Mouse (Mus musculus): ENCODE data around the gene Il31. TPM values are rescaled to one million over a fixed set of nuclear protein-coding genes. Genes with fewer than 3 reads are reported as not detected.
"Not testable (repeated sequence)": the region's sequence is repeated elsewhere in the genome, so short reads cannot be mapped to it uniquely, and the experiment has no call there.

The Il31 gene
- polyA plus RNA-seq, 1 experiment from 2014 or later, result not detected

- peaks cover 36% of the 10 kb centered on the region for H3K36me3 ChIP-seq
- H3K9me3 ChIP-seq, result no peaks in the 10 kb centered on the region
- no peak overlapping the region for H3K4me2 ChIP-seq (replicated peaks)
- H3K4me3 ChIP-seq, result no peak overlapping the region
- WGBS, result 76% methylated on average over 3 of the region's 3 CpGs
- no peak for ATAC-seq (ENCODE audit: low FRiP score, low read depth)
- no peak overlapping the region for H3K27ac ChIP-seq
- H3K27me3 ChIP-seq (replicated peaks), result peaks cover 5% of the 10 kb centered on the region; the same call in 1 of the 2 replicates
- H3K4me1 ChIP-seq, result peaks cover 12% of the 10 kb centered on the region
- no peak overlapping the region for H3K9ac ChIP-seq
Observed at GRCm38 (mm10) chr5:123512102-123512501, 22.8 kb upstream of the Il31 start.

- peaks cover 12% of the 10 kb centered on the region for H3K4me1 ChIP-seq
- H3K4me3 ChIP-seq; ATAC-seq (ENCODE audit: low FRiP score, low read depth); H3K27me3 ChIP-seq (replicated peaks); H3K4me2 ChIP-seq (replicated peaks); H3K9ac ChIP-seq; H3K27ac ChIP-seq; H3K9me3 ChIP-seq: not testable (repeated sequence)
- WGBS, result 84% methylated on average over 3 of the region's 3 CpGs
- peaks cover 29% of the 10 kb centered on the region for H3K36me3 ChIP-seq
Observed at GRCm38 (mm10) chr5:123511426-123511825, 22.1 kb upstream of the Il31 start.

GRCm38 (mm10) chr5:123510160-123510559 lies 20.9 kb upstream of the Il31 start, which contains the start of gene B3gnt4:
Gene B3gnt4 (plus strand): TSS chr5:123510460.
- H3K9ac ChIP-seq, result no peak within 1 kb of the TSS
- 88% methylated on average over 5 of the region's 5 CpGs for WGBS
- ATAC-seq (ENCODE audit: low FRiP score, low read depth), result no peak
- peak within 1 kb of the TSS; percentile 82; the same call in 1 of the 2 replicates for H3K4me2 ChIP-seq (replicated peaks)
- H3K4me1 ChIP-seq, result peaks cover 12% of the 10 kb centered on the region
- peaks cover 7% of the 10 kb centered on the region; the same call in 1 of the 2 replicates for H3K27me3 ChIP-seq (replicated peaks)
- no peak within 1 kb of the TSS for H3K4me3 ChIP-seq
- H3K36me3 ChIP-seq, result peaks cover 18% of the 10 kb centered on the region
- no peaks in the 10 kb centered on the region for H3K9me3 ChIP-seq
- no peak within 1 kb of the TSS for H3K27ac ChIP-seq

GRCm38 (mm10) chr5:123508921-123509320 lies 19.6 kb upstream of the Il31 start:
- Histone ChIP-seq H3K4me2 (replicated peaks) (peak overlapping the region; percentile 82), H3K4me1 (peaks cover 12% of the 10 kb centered on the region), H3K9ac (peak overlapping the region; percentile 72), H3K36me3 (peaks cover 15% of the 10 kb centered on the region), H3K9me3 (no peaks in the 10 kb centered on the region), H3K4me3 (peak overlapping the region; percentile 61), H3K27ac (no peak overlapping the region), H3K27me3 (replicated peaks) (peaks cover 7% of the 10 kb centered on the region; the same call in 1 of the 2 replicates)
- no peak for ATAC-seq (ENCODE audit: low FRiP score, low read depth)
- WGBS, result 9% methylated on average over 12 of the region's 12 CpGs

GRCm38 (mm10) chr5:123507936-123508723 lies 18.8 kb upstream of the Il31 start:
- under 1% methylated on average over 59 of the region's 59 CpGs for WGBS
- ATAC-seq (ENCODE audit: low FRiP score, low read depth), result peak; percentile 89
- no peak overlapping the region for H3K27ac ChIP-seq

GRCm38 (mm10) chr5:123501973-123502372 lies 12.7 kb upstream of the Il31 start:
- Histone ChIP-seq H3K27me3 (replicated peaks) (peaks cover 3% of the 10 kb centered on the region; the same call in 1 of the 2 replicates), H3K4me3 (no peak overlapping the region), H3K9ac (no peak overlapping the region), H3K27ac (no peak overlapping the region), H3K36me3 (no peaks in the 10 kb centered on the region), H3K4me2 (replicated peaks) (no peak overlapping the region), H3K4me1 (peaks cover 10% of the 10 kb centered on the region), H3K9me3 (no peaks in the 10 kb centered on the region)
- no peak for ATAC-seq (ENCODE audit: low FRiP score, low read depth)
- 85% methylated on average over 4 of the region's 4 CpGs for WGBS

More at GRCm38 (mm10) chr5:123507936-123508723, 18.8 kb upstream of the Il31 start:
- Histone ChIP-seq H3K27me3 (replicated peaks) (peaks cover 7% of the 10 kb centered on the region; the same call in 1 of the 2 replicates), H3K4me3 (peak overlapping the region; percentile 61), H3K4me2 (replicated peaks) (peak overlapping the region; percentile 82), H3K4me1 (peaks cover 12% of the 10 kb centered on the region), H3K9ac (peak overlapping the region; percentile 72), H3K36me3 (peaks cover 15% of the 10 kb centered on the region), H3K9me3 (no peaks in the 10 kb centered on the region)

- Histone ChIP-seq H3K36me3 (no peaks in the 10 kb centered on the region), H3K4me1 (peaks cover 10% of the 10 kb centered on the region), H3K4me3 (no peak overlapping the region), H3K4me2 (replicated peaks) (no peak overlapping the region), H3K9ac (no peak overlapping the region), H3K9me3 (no peaks in the 10 kb centered on the region), H3K27me3 (replicated peaks) (0 out of 2 replicates have a peak, but pooled peaks cover 2% of the 10 kb centered on the region), H3K27ac (no peak overlapping the region)
- 42% methylated on average over 4 of the region's 4 CpGs for WGBS
- no peak for ATAC-seq (ENCODE audit: low FRiP score, low read depth)
Observed at GRCm38 (mm10) chr5:123499717-123500116, 10.4 kb upstream of the Il31 start.

GRCm38 (mm10) chr5:123489935-123490334 lies 646 bp upstream of the Il31 start:
- Histone ChIP-seq H3K4me1 (peaks cover 5% of the 10 kb centered on the region), H3K9me3 (no peaks in the 10 kb centered on the region), H3K27ac (no peak overlapping the region), H3K9ac (no peak overlapping the region), H3K4me3 (no peak overlapping the region), H3K27me3 (replicated peaks) (no peaks in the 10 kb centered on the region), H3K4me2 (replicated peaks) (no peak overlapping the region), H3K36me3 (no peaks in the 10 kb centered on the region)
- 59% methylated on average over 9 of the region's 9 CpGs for WGBS
- no peak for ATAC-seq (ENCODE audit: low FRiP score, low read depth)

GRCm38 (mm10) chr5:123487659-123488395 lies 1.5 kb downstream of the Il31 start:
- no peak for ATAC-seq (ENCODE audit: low FRiP score, low read depth)
- Histone ChIP-seq H3K27me3 (replicated peaks) (no peaks in the 10 kb centered on the region), H3K9ac (no peak overlapping the region), H3K4me1 (peaks cover 5% of the 10 kb centered on the region), H3K4me2 (replicated peaks) (no peak overlapping the region), H3K4me3 (no peak overlapping the region), H3K36me3 (no peaks in the 10 kb centered on the region), H3K27ac (no peak overlapping the region), H3K9me3 (no peaks in the 10 kb centered on the region)
- WGBS, result 87% methylated on average over 11 of the region's 11 CpGs

GRCm38 (mm10) chr5:123473817-123474216 lies 15.5 kb downstream of the Il31 start:
- 73% methylated on average over 5 of the region's 5 CpGs for WGBS
- no peak overlapping the region for H3K9ac ChIP-seq
- H3K9me3 ChIP-seq, result no peaks in the 10 kb centered on the region
- no peak overlapping the region for H3K27ac ChIP-seq
- H3K4me2 ChIP-seq (replicated peaks), result no peak overlapping the region
- no peaks in the 10 kb centered on the region for H3K36me3 ChIP-seq
- no peaks in the 10 kb centered on the region for H3K27me3 ChIP-seq (replicated peaks)
- H3K4me1 ChIP-seq, result no peaks in the 10 kb centered on the region
- no peak for ATAC-seq (ENCODE audit: low FRiP score, low read depth)
- no peak overlapping the region for H3K4me3 ChIP-seq

- H3K9ac ChIP-seq, result no peak overlapping the region
- no peak for ATAC-seq (ENCODE audit: low FRiP score, low read depth)
- H3K9me3 ChIP-seq, result no peaks in the 10 kb centered on the region
- no peak overlapping the region for H3K27ac ChIP-seq
- H3K4me3 ChIP-seq, result no peak overlapping the region
- H3K4me2 ChIP-seq (replicated peaks), result 0 out of 2 replicates have a peak overlapping the region, but pooled peaks have one; percentile 5
- H3K27me3 ChIP-seq (replicated peaks), result no peaks in the 10 kb centered on the region
- no peaks in the 10 kb centered on the region for H3K36me3 ChIP-seq
- no peaks in the 10 kb centered on the region for H3K4me1 ChIP-seq
- WGBS, result 56% methylated on average over 10 of the region's 10 CpGs
Observed at GRCm38 (mm10) chr5:123470784-123471400, 18.4 kb downstream of the Il31 start.

GRCm38 (mm10) chr5:123464638-123465037 lies 24.7 kb downstream of the Il31 start:
- H3K9ac ChIP-seq, result no peak overlapping the region
- H3K4me3 ChIP-seq, result no peak overlapping the region
- H3K36me3 ChIP-seq, result no peaks in the 10 kb centered on the region
- H3K27me3 ChIP-seq (replicated peaks), result no peaks in the 10 kb centered on the region
- no peak for ATAC-seq (ENCODE audit: low FRiP score, low read depth)
- WGBS, result 80% methylated on average over 1 of the region's 1 CpGs
- H3K4me1 ChIP-seq, result no peaks in the 10 kb centered on the region
- H3K9me3 ChIP-seq, result no peaks in the 10 kb centered on the region
- H3K4me2 ChIP-seq (replicated peaks), result no peak overlapping the region
- H3K27ac ChIP-seq, result no peak overlapping the region

Data from neural tube, embryonic 12.5 days (tissue).